Mouse (Mus musculus): Measurements from ENCODE around the gene Itgb6. TPM values are rescaled to one million over a fixed set of nuclear protein-coding genes. Genes with fewer than 3 reads are reported as not detected.

Itgb6 gene
- polyA plus RNA-seq, 1 experiment from 2014 or later: not detected

- Histone ChIP-seq H3K27me3 (ENCODE audit: control insufficient read depth, insufficient read depth, low read length) (no peaks in the 10 kb centered on the region), H3K9ac (replicated peaks; ENCODE audit: low read length) (no peak overlapping the region), H3K27ac (replicated peaks; ENCODE audit: low read depth, low read length) (no peak overlapping the region), H3K4me2 (ENCODE audit: low read length) (no peak overlapping the region), H3K9me3 (ENCODE audit: control insufficient read depth, low read length) (no peaks in the 10 kb centered on the region), H3K4me3 (replicated peaks; ENCODE audit: low read depth, low read length) (no peak overlapping the region), H3K36me3 (ENCODE audit: control insufficient read depth, insufficient read depth, low read length) (no peaks in the 10 kb centered on the region), H3K4me1 (ENCODE audit: control insufficient read depth, insufficient read depth, low read length) (no peaks in the 10 kb centered on the region)
- DNase-seq (no peak), ATAC-seq (ENCODE audit: low FRiP score, low TSS enrichment) (no peak)
- 82% methylated on average over 2 of the region's 2 CpGs for WGBS
Measured at GRCm38 (mm10) chr2:60682554-60682953, 39.9 kb downstream of the Itgb6 start.

GRCm38 (mm10) chr2:60674413-60674812, 48.0 kb downstream of the Itgb6 start:
- H3K4me2 ChIP-seq (ENCODE audit: low read length): no peak overlapping the region
- WGBS: 61% methylated on average over 7 of the region's 7 CpGs
- H3K27me3 ChIP-seq (ENCODE audit: control insufficient read depth, insufficient read depth, low read length): no peaks in the 10 kb centered on the region
- no peaks in the 10 kb centered on the region for H3K9me3 ChIP-seq (ENCODE audit: control insufficient read depth, low read length)
- no peak for DNase-seq
- no peak for ATAC-seq (ENCODE audit: low FRiP score, low TSS enrichment)
- peaks cover 8% of the 10 kb centered on the region for H3K4me1 ChIP-seq (ENCODE audit: control insufficient read depth, insufficient read depth, low read length)
- no peak overlapping the region for H3K4me3 ChIP-seq (replicated peaks; ENCODE audit: low read depth, low read length)
- no peak overlapping the region for H3K9ac ChIP-seq (replicated peaks; ENCODE audit: low read length)
- no peaks in the 10 kb centered on the region for H3K36me3 ChIP-seq (ENCODE audit: control insufficient read depth, insufficient read depth, low read length)
- H3K27ac ChIP-seq (replicated peaks; ENCODE audit: low read depth, low read length): no peak overlapping the region

- H3K27me3 ChIP-seq (ENCODE audit: control insufficient read depth, insufficient read depth, low read length): no peaks in the 10 kb centered on the region
- H3K9ac ChIP-seq (replicated peaks; ENCODE audit: low read length): no peak overlapping the region
- peaks cover 8% of the 10 kb centered on the region for H3K4me1 ChIP-seq (ENCODE audit: control insufficient read depth, insufficient read depth, low read length)
- H3K36me3 ChIP-seq (ENCODE audit: control insufficient read depth, insufficient read depth, low read length): no peaks in the 10 kb centered on the region
- no peaks in the 10 kb centered on the region for H3K9me3 ChIP-seq (ENCODE audit: control insufficient read depth, low read length)
- H3K27ac ChIP-seq (replicated peaks; ENCODE audit: low read depth, low read length): no peak overlapping the region
- ATAC-seq (ENCODE audit: low FRiP score, low TSS enrichment) (no peak), DNase-seq (peak; percentile 18)
- H3K4me2 ChIP-seq (ENCODE audit: low read length): peak overlapping the region; percentile 31
- WGBS: 31% methylated on average over 17 of the region's 17 CpGs
- H3K4me3 ChIP-seq (replicated peaks; ENCODE audit: low read depth, low read length): no peak overlapping the region
Measured at GRCm38 (mm10) chr2:60672973-60673954, 49.2 kb downstream of the Itgb6 start.

- H3K4me2 ChIP-seq (ENCODE audit: low read length): no peak overlapping the region
- no peaks in the 10 kb centered on the region for H3K36me3 ChIP-seq (ENCODE audit: control insufficient read depth, insufficient read depth, low read length)
- no peak for ATAC-seq (ENCODE audit: low FRiP score, low TSS enrichment)
- no peak overlapping the region for H3K27ac ChIP-seq (replicated peaks; ENCODE audit: low read depth, low read length)
- no peak for DNase-seq
- H3K9ac ChIP-seq (replicated peaks; ENCODE audit: low read length): no peak overlapping the region
- H3K27me3 ChIP-seq (ENCODE audit: control insufficient read depth, insufficient read depth, low read length): no peaks in the 10 kb centered on the region
- WGBS: 86% methylated on average over 1 of the region's 1 CpGs
- no peak overlapping the region for H3K4me3 ChIP-seq (replicated peaks; ENCODE audit: low read depth, low read length)
- H3K4me1 ChIP-seq (ENCODE audit: control insufficient read depth, insufficient read depth, low read length): peaks cover 8% of the 10 kb centered on the region
- no peaks in the 10 kb centered on the region for H3K9me3 ChIP-seq (ENCODE audit: control insufficient read depth, low read length)
Measured at GRCm38 (mm10) chr2:60671215-60671614, 51.2 kb downstream of the Itgb6 start.

GRCm38 (mm10) chr2:60663071-60663470, 59.4 kb downstream of the Itgb6 start:
- no peaks in the 10 kb centered on the region; the same call in 1 of the 2 replicates for H3K9me3 ChIP-seq (ENCODE audit: control insufficient read depth, low read length)
- no peak overlapping the region for H3K4me2 ChIP-seq (ENCODE audit: low read length)
- ATAC-seq (ENCODE audit: low FRiP score, low TSS enrichment): no peak
- H3K36me3 ChIP-seq (ENCODE audit: control insufficient read depth, insufficient read depth, low read length): no peaks in the 10 kb centered on the region
- no peaks in the 10 kb centered on the region for H3K4me1 ChIP-seq (ENCODE audit: control insufficient read depth, insufficient read depth, low read length)
- no peak overlapping the region for H3K27ac ChIP-seq (replicated peaks; ENCODE audit: low read depth, low read length)
- no peak overlapping the region for H3K9ac ChIP-seq (replicated peaks; ENCODE audit: low read length)
- H3K4me3 ChIP-seq (replicated peaks; ENCODE audit: low read depth, low read length): no peak overlapping the region
- no peaks in the 10 kb centered on the region for H3K27me3 ChIP-seq (ENCODE audit: control insufficient read depth, insufficient read depth, low read length)
- 81% methylated on average over 1 of the region's 1 CpGs for WGBS
- DNase-seq: no peak

- Histone ChIP-seq H3K4me1 (ENCODE audit: control insufficient read depth, insufficient read depth, low read length) (no peaks in the 10 kb centered on the region), H3K4me2 (ENCODE audit: low read length) (no peak overlapping the region), H3K36me3 (ENCODE audit: control insufficient read depth, insufficient read depth, low read length) (no peaks in the 10 kb centered on the region), H3K27me3 (ENCODE audit: control insufficient read depth, insufficient read depth, low read length) (no peaks in the 10 kb centered on the region), H3K4me3 (replicated peaks; ENCODE audit: low read depth, low read length) (no peak overlapping the region), H3K9ac (replicated peaks; ENCODE audit: low read length) (no peak overlapping the region), H3K9me3 (ENCODE audit: control insufficient read depth, low read length) (no peaks in the 10 kb centered on the region; the same call in 1 of the 2 replicates), H3K27ac (replicated peaks; ENCODE audit: low read depth, low read length) (no peak overlapping the region)
- no peak for DNase-seq
- no peak for ATAC-seq (ENCODE audit: low FRiP score, low TSS enrichment)
- WGBS: 94% methylated on average over 4 of the region's 4 CpGs
Measured at GRCm38 (mm10) chr2:60659993-60660392, 62.5 kb downstream of the Itgb6 start.

GRCm38 (mm10) chr2:60658992-60659391, 63.5 kb downstream of the Itgb6 start:
- H3K36me3 ChIP-seq (ENCODE audit: control insufficient read depth, insufficient read depth, low read length): no peaks in the 10 kb centered on the region

GRCm38 (mm10) chr2:60654828-60655227, 67.6 kb downstream of the Itgb6 start:
- Histone ChIP-seq H3K27ac (replicated peaks; ENCODE audit: low read depth, low read length) (no peak overlapping the region), H3K4me3 (replicated peaks; ENCODE audit: low read depth, low read length) (no peak overlapping the region), H3K27me3 (ENCODE audit: control insufficient read depth, insufficient read depth, low read length) (no peaks in the 10 kb centered on the region), H3K9ac (replicated peaks; ENCODE audit: low read length) (no peak overlapping the region), H3K4me1 (ENCODE audit: control insufficient read depth, insufficient read depth, low read length) (no peaks in the 10 kb centered on the region), H3K4me2 (ENCODE audit: low read length) (no peak overlapping the region), H3K36me3 (ENCODE audit: control insufficient read depth, insufficient read depth, low read length) (no peaks in the 10 kb centered on the region), H3K9me3 (ENCODE audit: control insufficient read depth, low read length) (no peaks in the 10 kb centered on the region)
- no peak for ATAC-seq (ENCODE audit: low FRiP score, low TSS enrichment)
- 87% methylated on average over 4 of the region's 4 CpGs for WGBS
- DNase-seq: no peak

More at GRCm38 (mm10) chr2:60658992-60659391, 63.5 kb downstream of the Itgb6 start:
- Histone ChIP-seq H3K4me2 (ENCODE audit: low read length) (no peak overlapping the region), H3K4me1 (ENCODE audit: control insufficient read depth, insufficient read depth, low read length) (no peaks in the 10 kb centered on the region), H3K9ac (replicated peaks; ENCODE audit: low read length) (no peak overlapping the region), H3K4me3 (replicated peaks; ENCODE audit: low read depth, low read length) (no peak overlapping the region), H3K27ac (replicated peaks; ENCODE audit: low read depth, low read length) (no peak overlapping the region), H3K27me3 (ENCODE audit: control insufficient read depth, insufficient read depth, low read length) (no peaks in the 10 kb centered on the region), H3K9me3 (ENCODE audit: control insufficient read depth, low read length) (no peaks in the 10 kb centered on the region)
- DNase-seq (no peak), ATAC-seq (ENCODE audit: low FRiP score, low TSS enrichment) (no peak)
- WGBS: 79% methylated on average over 3 of the region's 3 CpGs

GRCm38 (mm10) chr2:60650155-60650554, 72.3 kb downstream of the Itgb6 start:
- 93% methylated on average over 5 of the region's 5 CpGs for WGBS
- Histone ChIP-seq H3K9ac (replicated peaks; ENCODE audit: low read length) (no peak overlapping the region), H3K4me1 (ENCODE audit: control insufficient read depth, insufficient read depth, low read length) (no peaks in the 10 kb centered on the region), H3K36me3 (ENCODE audit: control insufficient read depth, insufficient read depth, low read length) (no peaks in the 10 kb centered on the region), H3K4me2 (ENCODE audit: low read length) (no peak overlapping the region), H3K4me3 (replicated peaks; ENCODE audit: low read depth, low read length) (no peak overlapping the region), H3K27me3 (ENCODE audit: control insufficient read depth, insufficient read depth, low read length) (no peaks in the 10 kb centered on the region), H3K27ac (replicated peaks; ENCODE audit: low read depth, low read length) (no peak overlapping the region), H3K9me3 (ENCODE audit: control insufficient read depth, low read length) (no peaks in the 10 kb centered on the region)
- DNase-seq (no peak), ATAC-seq (ENCODE audit: low FRiP score, low TSS enrichment) (no peak)
